ENCODE assay signal across 18 mouse cellular contexts in the genomic region with DNA sequence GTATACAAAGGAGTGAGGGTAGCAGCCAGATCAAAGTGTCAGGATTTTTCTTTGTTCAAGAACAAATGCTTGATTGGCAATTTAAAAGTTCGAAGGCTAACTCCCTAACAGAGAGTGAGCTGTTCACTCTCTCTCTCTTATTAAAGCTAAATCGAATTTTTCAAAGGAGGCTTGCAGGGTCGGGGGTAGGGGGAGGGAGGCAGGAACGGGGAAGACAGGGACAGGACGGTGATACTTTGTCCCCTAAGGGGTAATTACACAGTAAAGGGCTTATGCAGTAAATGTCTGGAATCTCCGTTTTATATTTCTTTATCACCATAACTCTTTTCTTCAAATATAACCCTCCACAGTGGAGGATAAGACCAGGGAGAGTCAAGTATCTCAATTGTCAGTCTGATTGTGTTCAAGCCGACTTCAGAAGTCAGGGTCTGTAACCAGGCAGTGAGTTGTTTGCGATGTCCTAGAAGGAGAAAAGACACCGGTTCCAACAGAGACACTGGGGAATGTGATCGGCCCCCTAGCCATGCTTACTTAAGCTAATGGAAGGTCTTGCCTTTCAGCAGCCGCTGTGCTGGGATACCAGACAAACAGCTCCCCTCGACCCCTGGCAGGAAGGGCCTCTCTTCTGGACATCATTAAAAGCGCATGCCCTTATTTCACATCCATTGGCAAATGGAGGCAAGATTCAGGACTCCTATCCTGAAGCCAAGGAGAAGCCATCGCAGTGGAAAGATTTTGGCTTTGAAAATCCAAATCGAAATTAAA. TPM values are rescaled to one million over a fixed set of nuclear protein-coding genes. Genes with fewer than 3 reads are reported as not detected.
DNase-seq lines count a peak whose midpoint lies in the region; ATAC-seq lines count a peak whose summit lies in the region.
"Had no signal": no experiment of that assay in that cellular context is flagged by ENCODE, and none has a peak within 500 bp of the region (broad histone marks: within the 10 kb centered on the region; RNA-seq: fewer than 3 reads in every experiment).

No protein-coding gene starts in this region.

- H3K36me3 ChIP-seq in embryonic facial prominence, embryonic 13.5 days = no peaks in the 10 kb centered on the region
- H3K36me3 ChIP-seq in forebrain, embryonic 16.5 days (ENCODE audit: control insufficient read depth, insufficient read depth) = no peaks in the 10 kb centered on the region
- H3K36me3 ChIP-seq in midbrain, embryonic 10.5 days = no peaks in the 10 kb centered on the region
- no peaks in the 10 kb centered on the region for H3K36me3 ChIP-seq in neural tube, embryonic 14.5 days (ENCODE audit: control insufficient read depth, insufficient read depth, low read length)
- H3K36me3 ChIP-seq: embryonic facial prominence, embryonic 15.5 days had no signal

- peaks cover 18% of the 10 kb centered on the region for H3K4me1 ChIP-seq in embryonic facial prominence, embryonic 13.5 days
- peaks cover 13% of the 10 kb centered on the region for H3K4me1 ChIP-seq in forebrain, embryonic 16.5 days (replicated peaks; ENCODE audit: control insufficient read depth, insufficient read depth, low read length)
- peaks cover 27% of the 10 kb centered on the region for H3K4me1 ChIP-seq in midbrain, embryonic 10.5 days
- peaks cover 6% of the 10 kb centered on the region; the same call in 1 of the 2 replicates for H3K4me1 ChIP-seq in neural tube, embryonic 14.5 days (ENCODE audit: control insufficient read depth, insufficient read depth, low read length)

- no peak overlapping the region for H3K27ac ChIP-seq in embryonic facial prominence, embryonic 13.5 days
- no peak overlapping the region for H3K27ac ChIP-seq in forebrain, embryonic 16.5 days (ENCODE audit: low read length)
- peak overlapping the region; percentile 58 for H3K27ac ChIP-seq in midbrain, embryonic 10.5 days (replicated peaks)
- no peak overlapping the region for H3K27ac ChIP-seq in neural tube, embryonic 14.5 days (ENCODE audit: low read depth, low read length)
- H3K27ac ChIP-seq: embryonic facial prominence, embryonic 15.5 days; gastrocnemius, adult 2 months had no signal

- no peak overlapping the region for H3K9ac ChIP-seq in embryonic facial prominence, embryonic 13.5 days
- H3K9ac ChIP-seq in forebrain, embryonic 16.5 days (replicated peaks; ENCODE audit: low read depth, low read length) = no peak overlapping the region
- no peak overlapping the region for H3K9ac ChIP-seq in neural tube, embryonic 14.5 days (replicated peaks; ENCODE audit: low read depth, low read length)
- H3K9ac ChIP-seq: embryonic facial prominence, embryonic 15.5 days had no signal

- no peak for ATAC-seq in embryonic facial prominence, embryonic 13.5 days (ENCODE audit: insufficient number of reproducible peaks, insufficient read depth, low FRiP score, low TSS enrichment, low read depth)
- ATAC-seq in forebrain, embryonic 16.5 days = no peak
- peak; percentile 56 for ATAC-seq in neural tube, embryonic 14.5 days (ENCODE audit: low read depth)
- ATAC-seq in erythroid progenitor cell, adult 5-6 weeks (replicated peaks; ENCODE audit: low FRiP score, poor library complexity, severe bottlenecking) = no peak
- ATAC-seq: lung, postnatal 0 days; Patski had no signal

- H3K9me3 ChIP-seq in embryonic facial prominence, embryonic 13.5 days = no peaks in the 10 kb centered on the region
- no peaks in the 10 kb centered on the region for H3K9me3 ChIP-seq in forebrain, embryonic 16.5 days (ENCODE audit: control insufficient read depth, low read length)
- H3K9me3 ChIP-seq in midbrain, embryonic 10.5 days (replicated peaks) = no peaks in the 10 kb centered on the region
- no peaks in the 10 kb centered on the region for H3K9me3 ChIP-seq in neural tube, embryonic 14.5 days (ENCODE audit: control insufficient read depth, low read length)
- H3K9me3 ChIP-seq: embryonic facial prominence, embryonic 15.5 days had no signal

- peaks cover 44% of the 10 kb centered on the region for H3K27me3 ChIP-seq in embryonic facial prominence, embryonic 13.5 days
- peaks cover 21% of the 10 kb centered on the region for H3K27me3 ChIP-seq in forebrain, embryonic 16.5 days (replicated peaks; ENCODE audit: control insufficient read depth, insufficient read depth, low read length)
- H3K27me3 ChIP-seq in midbrain, embryonic 10.5 days (ENCODE audit: low read depth, poor library complexity, severe bottlenecking) = peaks cover 47% of the 10 kb centered on the region
- peaks cover 19% of the 10 kb centered on the region for H3K27me3 ChIP-seq in neural tube, embryonic 14.5 days (ENCODE audit: control insufficient read depth, insufficient read depth, low read length)
- H3K27me3 ChIP-seq: CH12.LX had no signal

- H3K4me3 ChIP-seq in embryonic facial prominence, embryonic 13.5 days = no peak overlapping the region
- peak overlapping the region; percentile 33 for H3K4me3 ChIP-seq in forebrain, embryonic 16.5 days (replicated peaks; ENCODE audit: low read length)
- H3K4me3 ChIP-seq in midbrain, embryonic 10.5 days = peak overlapping the region; percentile 57
- no peak overlapping the region; the same call in 1 of the 2 replicates for H3K4me3 ChIP-seq in neural tube, embryonic 14.5 days (ENCODE audit: low read depth, low read length)

- 2% methylated on average over 15 of the region's 15 CpGs for WGBS in embryonic facial prominence, embryonic 13.5 days
- WGBS in forebrain, embryonic 16.5 days = 2% methylated on average over 15 of the region's 15 CpGs
- WGBS in midbrain, embryonic 10.5 days = under 1% methylated on average over 15 of the region's 15 CpGs
- under 1% methylated on average over 15 of the region's 15 CpGs for WGBS in neural tube, embryonic 14.5 days

- DNase-seq in midbrain, embryonic 10.5 days (ENCODE audit: low spot score) = peak; percentile 57
- DNase-seq in yolk sac, embryonic 10.5 days (ENCODE audit: low spot score) = no peak
- DNase-seq in layer of hippocampus, adult 9-10 months (ENCODE audit: low spot score) = no peak
- DNase-seq: adrenal gland, postnatal 14 days; cerebellum, adult 11-12 months; gastrocnemius, adult 2 months; layer of hippocampus, postnatal 36 days; liver had no signal

- peak overlapping the region; percentile 61 for H3K4me2 ChIP-seq in embryonic facial prominence, embryonic 13.5 days
- peak overlapping the region; percentile 60 for H3K4me2 ChIP-seq in forebrain, embryonic 16.5 days (ENCODE audit: low read length)
- peak overlapping the region; percentile 43 for H3K4me2 ChIP-seq in neural tube, embryonic 14.5 days (ENCODE audit: low read depth, low read length)

RNA-seq across cellular contexts. Expression of a gene that starts 0.7 kb away (rescaled TPM):
- polyA plus RNA-seq in embryonic facial prominence, embryonic 13.5 days (2015; fragmentation: Nextera tagmentation; extraction: Ambion mirVana) = not detected in 2 replicates
- not detected in 2 replicates for polyA plus RNA-seq in forebrain, embryonic 16.5 days (2015; fragmentation: Nextera tagmentation; extraction: Ambion mirVana)
- 4.3 and 5.5 TPM in 2 replicates for polyA plus RNA-seq in midbrain, embryonic 10.5 days (2016; fragmentation: Nextera tagmentation; extraction: Ambion mirVana)
- 0.31 and 0.79 TPM in 2 replicates for polyA plus RNA-seq in neural tube, embryonic 14.5 days (2014; fragmentation: Nextera tagmentation; extraction: Ambion mirVana)
- total RNA-seq in erythroid progenitor cell, adult 5-6 weeks (2015; ENCODE audit: low replicate concordance) = not detected in 2 replicates
- total RNA-seq in erythroid progenitor cell, adult 5-6 weeks (2017; ENCODE audit: low replicate concordance) = not detected in 2 replicates
- total RNA-seq: adrenal gland, postnatal 14 days; CH12.LX; gastrocnemius, adult 2 months; layer of hippocampus, postnatal 36 days had no signal
- polyA plus RNA-seq: embryonic facial prominence, embryonic 15.5 days; heart, embryonic 11.5 days; kidney, embryonic 16.5 days; lung, postnatal 0 days; Patski had no signal

RNA-seq across cellular contexts. Expression of a gene that starts 30.0 kb away (rescaled TPM):
- 56.1 and 63.1 TPM in 2 replicates for polyA plus RNA-seq in embryonic facial prominence, embryonic 13.5 days (2015; fragmentation: Nextera tagmentation; extraction: Ambion mirVana)
- 0.51 and 0.58 TPM in 2 replicates for polyA plus RNA-seq in forebrain, embryonic 16.5 days (2015; fragmentation: Nextera tagmentation; extraction: Ambion mirVana)
- 7.6 and 8.5 TPM in 2 replicates for polyA plus RNA-seq in midbrain, embryonic 10.5 days (2016; fragmentation: Nextera tagmentation; extraction: Ambion mirVana)
- polyA plus RNA-seq in neural tube, embryonic 14.5 days (2014; fragmentation: Nextera tagmentation; extraction: Ambion mirVana) = 0.20 and 2.1 TPM in 2 replicates
- total RNA-seq in erythroid progenitor cell, adult 5-6 weeks (2015; ENCODE audit: low replicate concordance) = not detected in 2 replicates
- not detected in 2 replicates for total RNA-seq in erythroid progenitor cell, adult 5-6 weeks (2017; ENCODE audit: low replicate concordance)
- total RNA-seq: CH12.LX had no signal

Comparison
In these comparisons a context has a peak if more than half of its experiments do, and no peak if none do; other contexts are left out.
1. H3K4me3 ChIP-seq: peak in forebrain, embryonic 16.5 days (single experiment) and midbrain, embryonic 10.5 days (single experiment); none in embryonic facial prominence, embryonic 13.5 days (single experiment) and neural tube, embryonic 14.5 days (single experiment).
2. Peak in every context shown above with its lines, with median percentiles within 50 percentile points of each other: H3K4me2 ChIP-seq.